Mouse (Mus musculus): ENCODE results near the gene Dusp9. TPM values are rescaled to one million over a fixed set of nuclear protein-coding genes. Genes with fewer than 3 reads are reported as not detected.

Gene Dusp9
- polyA plus RNA-seq (2014; fragmentation: Illumina TruSeq; extraction: RNeasy Lipid Tissue Mini Kit (QIAGEN cat#74804); ENCODE audit: low read depth, low replicate concordance), result not detected

DNA sequence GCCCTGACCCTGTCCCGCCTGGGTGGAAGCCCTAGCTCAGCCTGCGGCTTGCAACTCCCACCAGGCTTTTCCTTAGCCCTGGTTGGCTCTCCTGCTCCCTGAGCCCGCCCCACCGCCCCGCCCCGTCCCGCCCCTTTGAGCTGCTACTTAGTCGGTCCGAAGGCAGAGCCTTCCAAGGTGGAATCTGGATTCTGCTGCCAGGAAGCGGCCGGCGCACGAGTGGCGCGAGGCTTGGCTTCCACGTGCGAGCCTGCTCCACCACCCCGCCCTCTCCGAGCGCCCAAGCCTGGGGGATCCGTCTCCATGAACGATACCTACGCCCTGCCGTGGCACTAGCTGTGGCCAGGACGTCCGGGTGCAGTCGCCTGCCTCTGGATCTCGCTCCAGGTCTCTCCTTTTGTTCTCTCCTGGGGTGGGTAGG, at the start of gene Dusp9:
TSS of gene Dusp9 (plus strand) at position 165 of the 421 bp plus-strand sequence.

DNA sequence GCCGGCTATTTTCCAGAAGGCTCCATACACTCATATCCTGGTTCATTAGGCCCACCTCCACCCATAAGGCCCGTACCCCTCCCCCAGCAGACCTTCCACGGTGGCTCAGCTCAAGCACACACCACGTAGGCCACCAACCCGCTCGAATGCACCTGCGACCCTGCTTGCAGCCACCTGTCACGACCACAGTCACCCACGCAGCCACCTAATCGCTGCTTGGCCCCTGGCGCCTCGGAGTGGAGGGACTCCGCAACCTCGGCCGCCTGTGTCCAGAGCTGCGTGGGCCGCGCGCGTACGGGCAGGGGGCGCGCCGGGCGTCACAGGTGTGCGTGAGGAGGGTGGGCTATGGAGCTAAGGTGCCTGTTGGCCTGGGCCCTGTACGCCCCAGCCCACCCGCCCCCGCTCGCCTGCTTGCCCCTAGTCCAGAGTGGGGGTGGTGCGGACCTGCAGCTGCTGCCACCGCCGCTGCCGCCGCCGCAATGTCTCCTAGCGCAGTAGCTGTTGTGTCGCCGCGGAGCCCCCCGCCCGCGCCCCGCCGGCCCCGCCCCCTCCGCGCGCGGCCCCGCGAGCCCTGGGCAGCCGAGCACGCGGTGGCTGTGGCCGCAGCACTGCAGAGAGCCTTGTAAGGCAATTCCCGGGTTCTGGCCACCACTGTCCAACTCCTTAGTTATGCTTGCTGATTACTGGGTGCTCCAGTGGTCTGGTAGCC, 20.5 kb downstream of the Dusp9 start, which contains the start of gene Pnck:
TSS of gene Pnck (minus strand) at position 543 of the 709 bp plus-strand sequence.

DNA sequence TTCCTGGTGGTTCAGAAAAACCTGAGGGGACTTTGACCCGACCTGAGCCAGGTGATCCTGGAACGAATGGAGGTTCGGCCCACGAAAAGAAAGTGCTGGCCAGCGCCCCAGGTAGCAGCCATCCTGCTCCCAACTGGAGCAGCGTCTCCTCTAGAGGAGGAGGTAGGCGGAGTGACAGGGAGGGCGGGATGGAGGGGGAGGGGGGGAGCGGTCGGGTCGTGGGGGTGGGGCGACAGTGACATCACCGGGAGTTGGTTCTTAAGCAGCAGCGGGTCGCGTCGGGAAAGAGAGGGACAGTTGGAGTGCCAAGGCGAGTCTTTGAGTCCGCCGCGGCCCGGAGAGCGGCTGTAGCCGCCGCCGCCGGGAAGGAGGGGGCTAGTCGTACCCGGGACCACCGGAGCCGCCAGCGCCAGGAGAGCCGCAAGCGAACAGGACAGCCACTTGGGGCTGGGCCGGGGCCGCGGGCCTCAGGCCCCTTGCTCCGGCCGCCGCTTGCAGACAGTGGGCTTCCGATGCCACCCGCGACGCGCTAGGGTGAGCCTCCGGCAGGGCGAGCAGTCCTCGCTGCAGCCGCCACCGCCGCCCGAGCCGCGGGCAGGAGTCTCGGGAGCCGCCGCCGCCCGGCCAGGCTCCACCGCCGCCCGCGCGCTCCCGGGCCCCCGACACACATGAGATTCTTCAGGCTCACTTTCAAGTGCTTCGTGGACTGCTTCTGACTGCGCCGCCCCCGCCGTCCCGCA, 33.8 kb downstream of the Dusp9 start, which contains the start of gene Slc6a8:
TSS of gene Slc6a8 (plus strand) at position 272 of the 740 bp plus-strand sequence.

Other genes starting within 250 kb of the Dusp9 start
- gene Gm18336, start 240.7 kb upstream of the Dusp9 start, polyA plus RNA-seq (2014; fragmentation: Illumina TruSeq; extraction: RNeasy Lipid Tissue Mini Kit (QIAGEN cat#74804); ENCODE audit: low read depth, low replicate concordance), result not detected
- gene Zfp92, start 228.3 kb upstream of the Dusp9 start, polyA plus RNA-seq (2014; fragmentation: Illumina TruSeq; extraction: RNeasy Lipid Tissue Mini Kit (QIAGEN cat#74804); ENCODE audit: low read depth, low replicate concordance), result 0.25 TPM
- gene Trex2, start 204.1 kb upstream of the Dusp9 start, polyA plus RNA-seq (2014; fragmentation: Illumina TruSeq; extraction: RNeasy Lipid Tissue Mini Kit (QIAGEN cat#74804); ENCODE audit: low read depth, low replicate concordance), result not detected
- gene Haus7, start 180.4 kb upstream of the Dusp9 start, polyA plus RNA-seq (2014; fragmentation: Illumina TruSeq; extraction: RNeasy Lipid Tissue Mini Kit (QIAGEN cat#74804); ENCODE audit: low read depth, low replicate concordance), result 4.0 TPM
- 88.1 TPM for gene Bgn, start 155.8 kb upstream of the Dusp9 start, polyA plus RNA-seq (2014; fragmentation: Illumina TruSeq; extraction: RNeasy Lipid Tissue Mini Kit (QIAGEN cat#74804); ENCODE audit: low read depth, low replicate concordance)
- not detected for gene Atp2b3, start 136.3 kb upstream of the Dusp9 start, polyA plus RNA-seq (2014; fragmentation: Illumina TruSeq; extraction: RNeasy Lipid Tissue Mini Kit (QIAGEN cat#74804); ENCODE audit: low read depth, low replicate concordance)
- gene Pnck, start 20.7 kb downstream of the Dusp9 start, polyA plus RNA-seq (2014; fragmentation: Illumina TruSeq; extraction: RNeasy Lipid Tissue Mini Kit (QIAGEN cat#74804); ENCODE audit: low read depth, low replicate concordance), result not detected
- gene Slc6a8, start 33.7 kb downstream of the Dusp9 start, polyA plus RNA-seq (2014; fragmentation: Illumina TruSeq; extraction: RNeasy Lipid Tissue Mini Kit (QIAGEN cat#74804); ENCODE audit: low read depth, low replicate concordance), result 302 TPM
- gene Bcap31, start 76.8 kb downstream of the Dusp9 start, polyA plus RNA-seq (2014; fragmentation: Illumina TruSeq; extraction: RNeasy Lipid Tissue Mini Kit (QIAGEN cat#74804); ENCODE audit: low read depth, low replicate concordance), result 171 TPM
- gene Abcd1, start 77.2 kb downstream of the Dusp9 start, polyA plus RNA-seq (2014; fragmentation: Illumina TruSeq; extraction: RNeasy Lipid Tissue Mini Kit (QIAGEN cat#74804); ENCODE audit: low read depth, low replicate concordance), result 3.0 TPM
- gene Plxnb3, start 117.7 kb downstream of the Dusp9 start, polyA plus RNA-seq (2014; fragmentation: Illumina TruSeq; extraction: RNeasy Lipid Tissue Mini Kit (QIAGEN cat#74804); ENCODE audit: low read depth, low replicate concordance), result not detected
- 0.28 TPM for gene Srpk3, start 135.0 kb downstream of the Dusp9 start, polyA plus RNA-seq (2014; fragmentation: Illumina TruSeq; extraction: RNeasy Lipid Tissue Mini Kit (QIAGEN cat#74804); ENCODE audit: low read depth, low replicate concordance)
- gene Idh3g, start 147.5 kb downstream of the Dusp9 start, polyA plus RNA-seq (2014; fragmentation: Illumina TruSeq; extraction: RNeasy Lipid Tissue Mini Kit (QIAGEN cat#74804); ENCODE audit: low read depth, low replicate concordance), result 37.1 TPM
- gene Ssr4, start 147.6 kb downstream of the Dusp9 start, polyA plus RNA-seq (2014; fragmentation: Illumina TruSeq; extraction: RNeasy Lipid Tissue Mini Kit (QIAGEN cat#74804); ENCODE audit: low read depth, low replicate concordance), result 50.8 TPM
- 0.54 TPM for gene Pdzd4, start 185.6 kb downstream of the Dusp9 start, polyA plus RNA-seq (2014; fragmentation: Illumina TruSeq; extraction: RNeasy Lipid Tissue Mini Kit (QIAGEN cat#74804); ENCODE audit: low read depth, low replicate concordance)

Measured in sigmoid colon, adult 10 weeks (tissue).